ENCODE assay signal across 27 mouse cellular contexts in genomic region chr17:47580962-47581361, GRCm38 (mm10). TPM values are rescaled to one million over a fixed set of nuclear protein-coding genes. Genes with fewer than 3 reads are reported as not detected.
DNase-seq lines count a peak whose midpoint lies in the region; ATAC-seq lines count a peak whose summit lies in the region.
"Had no signal": no experiment of that assay in that cellular context is flagged by ENCODE, and none has a peak within 500 bp of the region (broad histone marks: within the 10 kb centered on the region; RNA-seq: fewer than 3 reads in every experiment).

No protein-coding gene starts in this region.

- H3K9me3 ChIP-seq in kidney, embryonic 16.5 days (ENCODE audit: low read length) = no peaks in the 10 kb centered on the region
- H3K9me3 ChIP-seq: embryonic facial prominence, embryonic 12.5 days; embryonic facial prominence, embryonic 15.5 days; heart, embryonic 12.5 days; heart, embryonic 15.5 days had no signal

- no peak for ATAC-seq in kidney, embryonic 16.5 days (ENCODE audit: low FRiP score, low TSS enrichment)
- ATAC-seq: CD4-positive, CD25-positive, alpha-beta regulatory T cell, adult 4 months; forebrain, embryonic 14.5 days; forebrain, postnatal 0 days; hindbrain, postnatal 0 days; inflammation-experienced regulatory T-cells, adult 6 months; intestine, embryonic 16.5 days had no signal

- WGBS in kidney, embryonic 16.5 days = 75% methylated on average over 4 of the region's 4 CpGs

- no peaks in the 10 kb centered on the region for H3K27me3 ChIP-seq in kidney, embryonic 16.5 days (ENCODE audit: insufficient read depth, low read length)
- H3K27me3 ChIP-seq: embryonic facial prominence, embryonic 12.5 days; embryonic facial prominence, embryonic 15.5 days; heart, embryonic 12.5 days; heart, embryonic 15.5 days had no signal

- H3K9ac ChIP-seq in kidney, embryonic 16.5 days (replicated peaks; ENCODE audit: low read length) = no peak overlapping the region
- H3K9ac ChIP-seq: embryonic facial prominence, embryonic 12.5 days; embryonic facial prominence, embryonic 15.5 days; forebrain, postnatal 0 days; heart, embryonic 12.5 days; heart, embryonic 15.5 days; hindbrain, embryonic 14.5 days had no signal

- no peaks in the 10 kb centered on the region for H3K36me3 ChIP-seq in kidney, embryonic 16.5 days (ENCODE audit: insufficient read depth, low read length)
- H3K36me3 ChIP-seq: embryonic facial prominence, embryonic 12.5 days; embryonic facial prominence, embryonic 15.5 days; heart, embryonic 12.5 days; heart, embryonic 15.5 days had no signal

- no peak overlapping the region for H3K4me2 ChIP-seq in kidney, embryonic 16.5 days (replicated peaks; ENCODE audit: low read depth, low read length)
- H3K4me2 ChIP-seq: embryonic facial prominence, embryonic 12.5 days; embryonic facial prominence, embryonic 15.5 days; heart, embryonic 12.5 days; heart, embryonic 15.5 days; hindbrain, embryonic 14.5 days had no signal

- no peak overlapping the region for H3K27ac ChIP-seq in kidney, embryonic 16.5 days (ENCODE audit: low read length)
- H3K27ac ChIP-seq: embryonic facial prominence, embryonic 12.5 days; embryonic facial prominence, embryonic 15.5 days; gastrocnemius, adult 2 months; heart, embryonic 15.5 days; hindbrain, embryonic 14.5 days; hindbrain, postnatal 0 days had no signal

- H3K4me1 ChIP-seq in kidney, embryonic 16.5 days (ENCODE audit: insufficient read depth, low read length) = no peaks in the 10 kb centered on the region
- H3K4me1 ChIP-seq: embryonic facial prominence, embryonic 12.5 days; embryonic facial prominence, embryonic 15.5 days; heart, embryonic 12.5 days; heart, embryonic 15.5 days had no signal

- DNase-seq in heart, adult 11 months = peak; percentile 78
- DNase-seq in heart, postnatal 4 days = no peak
- peak; percentile 55 for DNase-seq in ZHBTc4 (ENCODE audit: low read depth, low spot score)
- DNase-seq in adrenal gland, postnatal 14 days = peak; percentile 53
- no peak for DNase-seq in thymus, postnatal 10 days (ENCODE audit: low spot score in 2 of 2)
- DNase-seq: cerebellum, adult 11 months; cerebellum, adult 2 months; cerebellum, adult 9-11 months; cerebellum, postnatal 25 days; forebrain, postnatal 0 days; gastrocnemius, adult 2 months; gastrocnemius, postnatal 14 days; heart, adult 18-20 months; heart, postnatal 10 days; heart, postnatal 36 days; kidney, adult 18-20 months had no signal

- no peak overlapping the region for H3K4me3 ChIP-seq in kidney, embryonic 16.5 days (ENCODE audit: low read length)
- H3K4me3 ChIP-seq: embryonic facial prominence, embryonic 12.5 days; embryonic facial prominence, embryonic 15.5 days; gastrocnemius, adult 2 months; heart, embryonic 12.5 days; heart, embryonic 15.5 days had no signal

RNA-seq across cellular contexts. Expression of gene Bysl, which starts 30.3 kb away (rescaled TPM):
- 10 to 100 TPM; 21.7 to 22.2 TPM for total RNA-seq in heart, postnatal 4 days (2021)
- total RNA-seq in adrenal gland, postnatal 14 days (2021) = 19.7 and 21.6 TPM in 2 replicates
- 24.5 and 25.9 TPM in 2 replicates for polyA plus RNA-seq in kidney, embryonic 16.5 days (2015; fragmentation: Nextera tagmentation; extraction: Ambion mirVana)

RNA-seq across cellular contexts. Expression of gene Med20, which starts 30.4 kb away (rescaled TPM):
- 10 to 100 TPM; 20.3 to 20.7 TPM for total RNA-seq in heart, postnatal 4 days (2021)
- 39.3 and 39.8 TPM in 2 replicates for total RNA-seq in adrenal gland, postnatal 14 days (2021)
- polyA plus RNA-seq in kidney, embryonic 16.5 days (2015; fragmentation: Nextera tagmentation; extraction: Ambion mirVana) = 47.7 and 53.9 TPM in 2 replicates

RNA-seq across cellular contexts. Expression of gene Gm20517, which starts 30.4 kb away (rescaled TPM):
- 1 to 10 TPM; 3.9 to 4.4 TPM for total RNA-seq in heart, postnatal 4 days (2021)
- total RNA-seq in adrenal gland, postnatal 14 days (2021) = 3.0 and 3.3 TPM in 2 replicates
- 1.6 TPM in 2 replicates for polyA plus RNA-seq in kidney, embryonic 16.5 days (2015; fragmentation: Nextera tagmentation; extraction: Ambion mirVana)

RNA-seq across cellular contexts. Expression of gene Usp49, which starts 49.5 kb away (rescaled TPM):
- 1 to 10 TPM; 7.3 to 9.7 TPM for total RNA-seq in heart, postnatal 4 days (2021)
- total RNA-seq in adrenal gland, postnatal 14 days (2021) = 6.8 and 7.8 TPM in 2 replicates
- polyA plus RNA-seq in kidney, embryonic 16.5 days (2015; fragmentation: Nextera tagmentation; extraction: Ambion mirVana) = 3.7 and 5.3 TPM in 2 replicates

Comparison
In these comparisons a context has a peak if more than half of its experiments do, and no peak if none do; other contexts are left out.
1. DNase-seq: peak in heart, adult 11 months (single experiment), ZHBTc4 (single experiment) and adrenal gland, postnatal 14 days (single experiment); none in heart, postnatal 4 days (single experiment) and thymus, postnatal 10 days (0 of 2).